Mouse (Mus musculus): Measurements from ENCODE around the gene Rbm12. TPM values are rescaled to one million over a fixed set of nuclear protein-coding genes. Genes with fewer than 3 reads are reported as not detected.
"Not testable (repeated sequence)": the region's sequence is repeated elsewhere in the genome, so short reads cannot be mapped to it uniquely, and the experiment has no call there.

The Rbm12 gene
- total RNA-seq (2017): 11.0 to 22.7 TPM (median 13.0 TPM) in 3 replicates

DNA sequence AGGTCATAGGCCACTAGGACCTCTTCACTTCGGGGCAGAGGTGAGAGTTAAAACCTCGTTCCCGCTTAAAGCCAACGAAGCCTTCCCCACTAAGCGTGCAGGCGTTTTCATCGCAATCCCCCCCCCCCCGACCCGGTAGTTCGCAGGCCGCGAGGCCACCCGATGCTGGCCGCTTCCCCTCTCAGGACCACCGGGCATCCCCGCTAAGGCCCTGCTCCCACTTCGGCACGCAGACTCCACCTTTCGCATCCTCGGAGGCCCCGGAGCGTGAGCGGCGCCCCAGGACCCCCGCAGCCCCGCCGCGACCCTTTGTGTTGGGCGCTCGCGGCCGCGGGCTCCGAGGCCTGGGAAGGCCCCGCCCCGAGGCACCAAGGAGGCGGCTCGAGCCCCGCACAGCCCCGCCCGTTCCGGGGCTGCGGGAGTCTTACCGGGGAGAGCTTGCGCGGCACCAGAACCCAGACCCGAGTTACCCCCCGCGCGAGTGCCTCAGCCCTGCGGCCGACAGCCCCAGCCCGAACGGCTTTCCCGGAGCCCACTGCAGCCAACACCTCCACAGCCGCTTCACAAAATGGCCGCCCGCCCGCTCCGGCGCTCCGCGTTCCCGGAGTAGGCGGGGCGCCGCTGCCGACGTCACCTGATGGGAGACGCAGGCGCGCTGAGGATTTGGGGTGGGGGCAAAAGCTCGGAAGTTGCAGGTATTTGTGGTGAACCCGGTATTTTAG is at the start of gene Rbm12, which contains the start of gene Cpne1:
Rbm12 (minus strand) TSS at position 621 of the 722 bp plus-strand sequence.
Cpne1 (minus strand) TSS at position 608 of the 722 bp plus-strand sequence.
- peak; percentile 90 for ATAC-seq (replicated peaks; ENCODE audit: insufficient number of reproducible peaks, low FRiP score, low TSS enrichment, poor library complexity, severe bottlenecking)

DNA sequence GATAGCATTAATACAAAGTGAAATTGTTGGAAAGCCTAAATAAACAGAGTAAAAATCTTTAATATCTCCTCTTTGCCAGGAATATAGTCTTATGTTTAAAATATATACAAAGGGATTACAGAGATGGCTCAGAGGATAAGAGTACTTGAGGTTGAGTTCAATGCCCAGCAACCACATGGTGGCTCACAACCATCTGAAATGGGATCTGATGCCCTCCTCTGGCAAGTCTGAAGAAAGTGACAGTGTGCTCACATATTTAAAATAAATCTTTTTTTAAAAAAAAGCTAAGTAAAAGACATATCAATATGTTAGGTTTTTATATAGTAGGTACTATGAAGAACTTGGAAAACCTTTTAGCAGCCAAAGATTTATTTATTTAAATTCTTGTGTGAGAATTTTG is 39.8 kb upstream of the Rbm12 start:
- no peak for ATAC-seq (replicated peaks; ENCODE audit: insufficient number of reproducible peaks, low FRiP score, low TSS enrichment, poor library complexity, severe bottlenecking)

DNA sequence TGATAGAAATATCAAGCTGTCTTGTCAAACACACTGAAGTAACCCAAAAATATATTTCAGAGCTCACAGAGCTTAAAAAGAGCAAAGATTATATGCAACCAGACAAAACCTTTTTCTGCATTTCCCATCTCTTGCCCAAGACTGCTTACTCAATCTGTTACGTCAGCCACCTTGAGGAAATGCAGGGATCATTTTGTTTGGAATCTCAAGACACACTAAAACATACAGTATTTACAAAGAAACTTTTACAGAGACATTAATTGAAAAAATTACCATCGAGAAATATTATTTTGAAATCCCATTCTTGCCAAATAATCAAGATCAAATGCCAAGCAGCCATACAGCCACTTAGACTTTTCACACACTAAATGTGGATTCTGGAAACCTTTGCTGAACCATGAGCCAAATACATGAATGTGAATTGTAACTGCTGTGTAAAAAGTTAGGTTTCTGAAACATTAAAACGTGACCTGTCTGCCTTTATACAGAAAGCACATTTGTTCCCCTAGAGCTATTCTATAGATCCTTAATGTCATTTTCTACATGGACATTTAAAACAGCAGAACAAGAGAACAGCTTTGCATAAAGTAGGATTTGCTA is 35.6 kb upstream of the Rbm12 start:
- no peak for ATAC-seq (replicated peaks; ENCODE audit: insufficient number of reproducible peaks, low FRiP score, low TSS enrichment, poor library complexity, severe bottlenecking)

DNA sequence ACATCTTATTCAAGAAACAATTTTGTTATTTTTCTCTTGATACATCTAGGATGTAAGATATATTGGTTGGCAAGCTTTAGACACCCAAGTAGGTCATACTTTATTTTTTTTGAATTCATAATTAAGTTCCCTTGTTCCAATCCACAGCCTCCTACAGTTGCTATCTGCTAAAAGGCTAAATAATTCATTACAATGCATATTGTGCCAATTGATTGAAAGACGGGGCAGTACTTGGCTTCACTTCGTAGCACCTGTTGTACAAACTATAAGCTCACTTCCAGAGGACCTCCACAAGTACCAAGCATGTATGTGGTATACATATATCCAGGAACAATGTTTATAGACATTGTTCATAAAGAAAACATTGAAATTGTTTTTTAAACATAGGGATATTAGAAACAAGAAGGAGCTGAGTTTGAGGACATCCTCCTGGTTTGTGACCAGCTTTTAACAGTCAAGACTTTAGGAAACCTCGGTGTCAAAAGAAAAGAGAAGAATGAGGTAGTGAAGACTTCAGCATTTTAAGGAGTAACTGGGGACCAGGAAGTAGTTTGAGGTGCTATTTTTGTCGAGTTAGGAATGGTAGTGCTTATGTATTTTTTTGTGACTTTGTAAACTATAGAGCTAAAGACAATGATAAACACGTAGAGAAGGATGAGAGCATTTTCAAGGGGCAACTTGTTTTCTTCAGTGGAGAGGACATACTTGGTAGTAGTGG is 34.7 kb upstream of the Rbm12 start:
- no peak for ATAC-seq (replicated peaks; ENCODE audit: insufficient number of reproducible peaks, low FRiP score, low TSS enrichment, poor library complexity, severe bottlenecking)

DNA sequence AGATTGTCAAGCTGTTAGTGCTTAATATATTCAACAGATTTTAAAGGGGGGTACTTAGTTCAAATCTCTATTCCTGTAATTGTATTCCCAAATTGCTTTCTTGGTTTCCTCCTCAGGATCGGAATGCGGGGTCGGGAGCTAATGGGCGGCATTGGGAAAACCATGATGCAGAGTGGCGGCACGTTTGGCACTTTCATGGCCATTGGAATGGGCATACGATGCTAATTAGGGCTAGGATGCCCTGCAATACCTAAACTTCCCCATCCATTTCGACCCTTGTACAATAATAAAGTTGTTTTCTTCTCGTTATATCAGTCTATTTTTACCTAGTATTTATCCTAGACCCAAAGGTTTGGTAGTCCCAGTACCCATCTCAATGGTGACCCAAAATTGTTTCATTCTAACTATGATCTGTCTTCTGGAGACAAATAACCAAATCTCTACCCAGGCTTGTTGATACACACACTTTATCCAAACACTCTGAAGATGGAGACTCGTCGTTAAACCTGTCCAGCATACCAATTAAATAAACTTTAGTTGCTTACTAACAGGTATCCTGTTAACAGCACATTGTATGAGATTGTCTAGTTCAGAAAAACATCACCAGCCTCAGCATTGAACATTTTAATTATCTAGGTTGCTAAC is 33.8 kb upstream of the Rbm12 start:
- no peak for ATAC-seq (replicated peaks; ENCODE audit: insufficient number of reproducible peaks, low FRiP score, low TSS enrichment, poor library complexity, severe bottlenecking)

DNA sequence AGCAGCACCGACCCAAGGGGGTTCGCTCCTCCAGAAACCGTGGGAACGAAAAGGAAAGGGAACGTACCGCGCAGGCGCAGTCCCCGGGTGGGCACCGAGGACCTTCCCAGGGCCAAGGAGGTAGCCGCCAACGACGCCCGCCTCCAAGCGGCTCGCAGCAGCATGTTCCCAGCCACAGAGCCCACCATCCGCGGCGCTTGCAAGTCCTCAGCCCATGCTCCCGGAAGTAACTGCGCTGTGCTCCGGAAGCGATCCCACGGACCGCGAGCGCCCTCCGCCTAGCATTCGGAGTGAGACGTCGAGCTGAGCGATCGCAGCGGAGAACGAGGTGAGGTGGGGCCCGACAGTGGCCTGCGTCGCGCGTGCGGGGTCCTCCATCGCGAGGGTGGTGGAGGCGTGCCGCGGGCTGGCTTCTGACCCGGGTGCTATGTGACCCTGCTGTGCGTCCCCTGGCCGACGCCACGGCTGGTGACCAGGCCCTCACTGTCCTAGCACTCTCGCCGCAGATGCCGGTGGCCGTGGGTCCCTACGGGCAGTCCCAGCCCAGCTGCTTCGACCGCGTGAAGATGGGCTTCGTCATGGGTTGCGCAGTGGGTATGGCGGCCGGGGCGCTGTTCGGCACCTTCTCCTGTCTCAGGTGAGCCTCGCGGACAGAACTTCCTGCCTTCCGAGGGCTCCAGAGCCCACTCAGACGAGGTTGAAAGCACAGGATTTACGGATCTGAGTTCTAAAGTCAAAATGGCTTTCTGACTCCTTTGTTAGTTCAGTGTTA is 32.4 kb upstream of the Rbm12 start, which contains the start of the genes Romo1 and Nfs1:
Romo1 (plus strand) TSS at position 87 of the 772 bp plus-strand sequence.
Nfs1 (minus strand) TSS at position 234 of the 772 bp plus-strand sequence.
- ATAC-seq (replicated peaks; ENCODE audit: insufficient number of reproducible peaks, low FRiP score, low TSS enrichment, poor library complexity, severe bottlenecking): peak; percentile 91

GRCm38 (mm10) chr2:156143367-156143766 is 31.6 kb upstream of the Rbm12 start:
- no peak for ATAC-seq (replicated peaks; ENCODE audit: insufficient number of reproducible peaks, low FRiP score, low TSS enrichment, poor library complexity, severe bottlenecking)

DNA sequence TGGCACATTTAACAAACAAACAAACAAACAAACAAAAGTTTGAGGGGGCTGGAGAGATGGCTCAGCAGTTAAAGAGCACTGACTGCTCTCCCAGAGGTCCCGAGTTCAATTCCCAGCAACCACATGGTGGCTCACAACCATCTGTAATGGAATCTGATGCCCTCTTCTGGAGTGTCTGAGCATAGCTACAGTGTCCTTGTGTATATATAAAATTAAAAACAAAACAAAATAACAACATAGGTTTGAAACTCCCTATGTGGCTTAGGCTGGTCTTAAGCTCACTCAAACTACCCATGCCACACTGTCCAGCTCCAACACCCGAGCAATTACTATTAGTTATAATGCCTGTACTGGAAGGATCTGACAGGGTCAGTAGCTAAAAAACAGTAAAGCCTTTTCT is 31.0 kb upstream of the Rbm12 start:
- no peak for ATAC-seq (replicated peaks; ENCODE audit: insufficient number of reproducible peaks, low FRiP score, low TSS enrichment, poor library complexity, severe bottlenecking)

DNA sequence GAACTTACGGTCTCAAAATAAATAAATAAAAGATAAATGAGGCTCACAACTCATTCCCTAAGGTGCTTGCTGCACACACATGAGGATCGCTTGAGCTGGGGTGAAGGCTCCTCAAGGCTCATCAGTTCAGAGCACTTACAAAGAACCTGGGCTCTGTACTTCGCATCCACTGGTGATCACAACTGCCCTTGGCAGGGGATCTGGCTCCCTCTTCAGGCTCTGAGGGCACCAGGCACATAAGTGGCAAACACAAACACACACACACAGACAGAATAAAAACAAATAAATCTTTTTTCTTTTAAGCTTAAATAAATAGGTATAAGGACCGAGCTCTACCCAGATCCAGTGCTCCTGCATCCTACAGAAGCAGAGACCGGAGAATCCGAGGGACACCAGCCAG is 23.9 kb upstream of the Rbm12 start:
- ATAC-seq (replicated peaks; ENCODE audit: insufficient number of reproducible peaks, low FRiP score, low TSS enrichment, poor library complexity, severe bottlenecking): no peak

- ATAC-seq (replicated peaks; ENCODE audit: insufficient number of reproducible peaks, low FRiP score, low TSS enrichment, poor library complexity, severe bottlenecking): no peak
Observed at GRCm38 (mm10) chr2:156134161-156134560, 22.4 kb upstream of the Rbm12 start.

GRCm38 (mm10) chr2:156126992-156127391 is 15.2 kb upstream of the Rbm12 start, which contains the start of gene Gm28036:
Gene Gm28036, minus strand, starts transcription at chr2:156127092.
- ATAC-seq (replicated peaks; ENCODE audit: insufficient number of reproducible peaks, low FRiP score, low TSS enrichment, poor library complexity, severe bottlenecking): no peak

DNA sequence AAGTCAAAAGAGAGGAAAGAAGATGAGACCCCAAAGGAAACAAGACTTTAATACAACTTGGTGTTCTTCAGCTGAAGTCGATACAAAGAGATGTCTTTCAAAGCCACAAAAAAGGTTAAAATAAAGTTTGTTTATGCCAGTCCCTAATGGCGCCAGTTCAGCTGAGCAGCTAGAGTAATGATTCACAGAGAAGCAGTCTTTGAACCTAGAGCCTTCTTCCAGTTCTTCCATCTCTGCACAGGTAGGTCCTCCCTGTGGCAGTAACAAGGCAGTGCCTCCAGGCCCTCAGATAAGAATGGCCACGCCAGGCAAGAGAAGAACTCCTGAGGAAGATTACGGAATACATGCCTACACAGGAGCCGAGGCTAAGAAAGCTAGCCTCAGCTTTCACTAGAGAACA is 12.0 kb upstream of the Rbm12 start:
- no peak for ATAC-seq (replicated peaks; ENCODE audit: insufficient number of reproducible peaks, low FRiP score, low TSS enrichment, poor library complexity, severe bottlenecking)

DNA sequence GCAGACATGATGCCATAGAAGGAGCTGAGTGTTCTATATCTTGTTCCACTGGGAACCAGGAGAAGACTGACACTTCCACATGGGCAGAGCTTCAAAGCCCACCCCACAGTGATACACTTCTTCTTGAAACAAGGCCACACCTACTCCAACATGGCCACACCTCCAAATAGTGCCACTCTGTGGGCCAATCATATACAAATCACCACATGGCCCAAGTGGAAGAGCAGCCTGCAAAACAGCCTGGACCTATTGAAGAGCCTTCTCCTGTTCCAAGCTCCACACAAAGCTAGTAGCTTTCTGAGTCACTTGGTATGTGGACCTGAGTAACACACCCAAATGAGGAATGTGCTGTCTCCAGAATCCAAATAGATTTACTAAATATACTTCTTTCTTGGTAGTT is 7.8 kb upstream of the Rbm12 start:
- ATAC-seq (replicated peaks; ENCODE audit: insufficient number of reproducible peaks, low FRiP score, low TSS enrichment, poor library complexity, severe bottlenecking): no peak

DNA sequence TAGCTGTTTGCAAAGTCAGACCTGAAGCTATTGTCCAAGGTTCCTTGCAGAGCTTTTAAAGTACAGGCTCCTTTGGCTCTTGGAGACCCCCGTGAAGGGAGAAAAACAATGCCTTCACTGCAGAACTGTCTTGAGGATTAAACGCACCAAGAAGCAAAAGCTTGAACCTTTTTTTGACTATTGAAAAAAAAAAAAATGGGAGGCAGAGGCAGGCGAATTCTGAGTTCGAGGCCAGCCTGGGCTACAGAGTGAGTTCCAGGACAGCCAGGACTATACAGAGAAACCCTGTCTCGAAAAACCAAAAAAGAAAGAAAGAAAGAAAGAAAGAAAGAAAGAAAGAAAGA is 274 bp upstream of the Rbm12 start:
- not testable (repeated sequence) for ATAC-seq (replicated peaks; ENCODE audit: insufficient number of reproducible peaks, low FRiP score, low TSS enrichment, poor library complexity, severe bottlenecking)

GRCm38 (mm10) chr2:156110627-156111357 is 986 bp downstream of the Rbm12 start:
- ATAC-seq (replicated peaks; ENCODE audit: insufficient number of reproducible peaks, low FRiP score, low TSS enrichment, poor library complexity, severe bottlenecking): peak; percentile 51

DNA sequence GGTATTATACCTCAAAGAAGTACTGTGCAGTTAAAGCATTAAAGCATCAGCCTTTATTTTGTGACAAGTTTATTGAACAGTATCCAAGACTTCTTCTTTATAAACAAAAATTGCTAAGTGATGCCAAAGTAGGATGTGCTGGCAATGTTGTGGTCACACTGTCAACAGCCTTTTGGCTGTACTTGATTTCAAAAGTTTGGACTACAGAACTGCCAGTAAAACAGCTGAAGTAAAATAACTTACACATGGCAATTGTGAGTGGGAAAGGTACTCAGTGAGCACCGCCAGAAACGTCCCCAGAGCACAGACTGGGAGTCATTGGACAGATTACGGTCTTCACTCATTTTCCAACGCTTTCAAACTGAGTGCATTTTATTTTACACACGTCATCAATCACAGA is 19.9 kb downstream of the Rbm12 start:
- no peak for ATAC-seq (replicated peaks; ENCODE audit: insufficient number of reproducible peaks, low FRiP score, low TSS enrichment, poor library complexity, severe bottlenecking)

- no peak for ATAC-seq (replicated peaks; ENCODE audit: insufficient number of reproducible peaks, low FRiP score, low TSS enrichment, poor library complexity, severe bottlenecking)
Observed at GRCm38 (mm10) chr2:156089799-156090198, 22.0 kb downstream of the Rbm12 start.

All from monocyte, adult 5-6 weeks (primary cell).